Mouse (Mus musculus): ENCODE data around the gene Cdh4.
A peak's percentile ranks its signal among the peaks of the same experiment; 100 is the strongest.

The Cdh4 gene

GRCm38 (mm10) chr2:179852862-179853261, 410.6 kb downstream of the Cdh4 start:
- DNase-seq (ENCODE audit: low spot score in 2 of 2): no peak

- DNase-seq (ENCODE audit: low spot score in 2 of 2): no peak
Observed at GRCm38 (mm10) chr2:179853892-179854291, 411.7 kb downstream of the Cdh4 start.

- DNase-seq (ENCODE audit: low spot score in 2 of 2): no peak
Observed at GRCm38 (mm10) chr2:179857086-179857485, 414.9 kb downstream of the Cdh4 start.

- no peak for DNase-seq (ENCODE audit: low spot score in 2 of 2)
Observed at GRCm38 (mm10) chr2:179862676-179863075, 420.4 kb downstream of the Cdh4 start.

GRCm38 (mm10) chr2:179863266-179863665, 421.0 kb downstream of the Cdh4 start:
- no peak for DNase-seq (ENCODE audit: low spot score in 2 of 2)

GRCm38 (mm10) chr2:179865097-179865496, 422.9 kb downstream of the Cdh4 start:
- DNase-seq (ENCODE audit: low spot score in 2 of 2): no peak

- DNase-seq (ENCODE audit: low spot score in 2 of 2): peak; percentile 14 to 26
Observed at GRCm38 (mm10) chr2:179867669-179868068, 425.4 kb downstream of the Cdh4 start.

- no peak for DNase-seq (ENCODE audit: low spot score in 2 of 2)
Observed at GRCm38 (mm10) chr2:179869871-179870270, 427.6 kb downstream of the Cdh4 start.

- no peak for DNase-seq (ENCODE audit: low spot score in 2 of 2)
Observed at GRCm38 (mm10) chr2:179872724-179873123, 430.5 kb downstream of the Cdh4 start.

GRCm38 (mm10) chr2:179873315-179873714, 431.1 kb downstream of the Cdh4 start:
- DNase-seq (ENCODE audit: low spot score in 2 of 2): no peak

GRCm38 (mm10) chr2:179875147-179875546, 432.9 kb downstream of the Cdh4 start:
- peak; percentile 31 to 33 for DNase-seq (ENCODE audit: low spot score in 2 of 2)

GRCm38 (mm10) chr2:179877551-179878215, 435.5 kb downstream of the Cdh4 start:
- no peak for DNase-seq (ENCODE audit: low spot score in 2 of 2)

GRCm38 (mm10) chr2:179884561-179884960, 442.3 kb downstream of the Cdh4 start:
- DNase-seq (ENCODE audit: low spot score in 2 of 2): no peak

GRCm38 (mm10) chr2:179891048-179891447, 448.8 kb downstream of the Cdh4 start:
- DNase-seq (ENCODE audit: low spot score in 2 of 2): no peak

- no peak for DNase-seq (ENCODE audit: low spot score in 2 of 2)
Observed at GRCm38 (mm10) chr2:179896949-179897348, 454.7 kb downstream of the Cdh4 start.

- no peak for DNase-seq (ENCODE audit: low spot score in 2 of 2)
Observed at GRCm38 (mm10) chr2:179912911-179913310, 470.7 kb downstream of the Cdh4 start.

GRCm38 (mm10) chr2:179913349-179913748, 471.1 kb downstream of the Cdh4 start:
- DNase-seq (ENCODE audit: low spot score in 2 of 2): no peak

GRCm38 (mm10) chr2:179914246-179914645, 472.0 kb downstream of the Cdh4 start:
- no peak for DNase-seq (ENCODE audit: low spot score in 2 of 2)

- DNase-seq (ENCODE audit: low spot score in 2 of 2): peak; percentile 16 to 54
Observed at GRCm38 (mm10) chr2:179916877-179917673, 474.8 kb downstream of the Cdh4 start.

- peak in 1 of 2 experiments; percentile 15 for DNase-seq (ENCODE audit: low spot score in 2 of 2)
Observed at GRCm38 (mm10) chr2:179920042-179920441, 477.8 kb downstream of the Cdh4 start.

- no peak for DNase-seq (ENCODE audit: low spot score in 2 of 2)
Observed at GRCm38 (mm10) chr2:179921021-179921653, 478.9 kb downstream of the Cdh4 start.

- DNase-seq (ENCODE audit: low spot score in 2 of 2): no peak
Observed at GRCm38 (mm10) chr2:179924038-179924437, 481.8 kb downstream of the Cdh4 start.

- no peak for DNase-seq (ENCODE audit: low spot score in 2 of 2)
Observed at GRCm38 (mm10) chr2:179929166-179929565, 486.9 kb downstream of the Cdh4 start.

Measured in heart, adult 9 months (tissue).